Mouse (Mus musculus) limb, embryonic 15.5 days (tissue): ENCODE measurements around the gene Ctdnep1. TPM values are rescaled to one million over a fixed set of nuclear protein-coding genes. Genes with fewer than 3 reads are reported as not detected.

Experiments
- ATAC-seq: fragments of 200-750 bp; cut with Nextera tagmentation; 2 replicates; pipeline ENCODE4 v1.8.0; 2017; ENCODE audit warnings: low read depth, moderate TSS enrichment; ENCODE audit not compliant: insufficient number of reproducible peaks, low FRiP score, low TSS enrichment
- H3K27ac ChIP-seq: fragments of 300-500 bp; sonication (generic); 2 replicates; pipeline ENCODE4 v1.5.1; 2015; ENCODE audit warnings: moderate library complexity, mild to moderate bottlenecking, inconsistent platforms
- H3K27me3 ChIP-seq: fragments of 300-500 bp; sonication (generic); 2 replicates; pipeline ENCODE4 v1.6.1; 2015; ENCODE audit warnings: inconsistent platforms
- H3K36me3 ChIP-seq: fragments of 300-500 bp; sonication (generic); 2 replicates; pipeline ENCODE4 v1.6.1; 2015; ENCODE audit warnings: inconsistent platforms
- H3K4me1 ChIP-seq: fragments of 300-500 bp; sonication (generic); 2 replicates; pipeline ENCODE4 v1.6.1; 2015; ENCODE audit warnings: inconsistent platforms
- H3K4me2 ChIP-seq: fragments of 300-500 bp; sonication (generic); 2 replicates; pipeline ENCODE4 v1.6.1; 2015; ENCODE audit warnings: mild to moderate bottlenecking, inconsistent platforms
- H3K4me3 ChIP-seq: fragments of 300-500 bp; sonication (generic); 2 replicates; pipeline ENCODE4 v1.5.1; 2015; ENCODE audit warnings: mild to moderate bottlenecking, inconsistent platforms
- H3K9ac ChIP-seq: fragments of 300-500 bp; sonication (generic); 2 replicates; pipeline ENCODE4 v1.6.1; 2015; ENCODE audit warnings: inconsistent platforms
- H3K9me3 ChIP-seq: fragments of 300-500 bp; sonication (generic); 2 replicates; pipeline ENCODE4 v1.6.1; 2016; ENCODE audit warnings: inconsistent platforms
- WGBS: fragments of 180-500 bp; shearing (Covaris S2); methylation state at CpG from one replicate; pipeline ENCODE4 v1.1.7; 2015; 5-methylcytosine and 5-hydroxymethylcytosine counted together
- polyA plus RNA-seq: library from polyadenylated mRNA; unstranded; fragments of >200 nt; fragmentation: Nextera tagmentation; extraction: Ambion mirVana; gene quantifications from 2 replicates; pipeline ENCODE4 v1.2.1, GENCODE M21; 2015

Gene Ctdnep1
- polyA plus RNA-seq, 1 experiment from 2014 or later = 32.0 TPM

DNA sequence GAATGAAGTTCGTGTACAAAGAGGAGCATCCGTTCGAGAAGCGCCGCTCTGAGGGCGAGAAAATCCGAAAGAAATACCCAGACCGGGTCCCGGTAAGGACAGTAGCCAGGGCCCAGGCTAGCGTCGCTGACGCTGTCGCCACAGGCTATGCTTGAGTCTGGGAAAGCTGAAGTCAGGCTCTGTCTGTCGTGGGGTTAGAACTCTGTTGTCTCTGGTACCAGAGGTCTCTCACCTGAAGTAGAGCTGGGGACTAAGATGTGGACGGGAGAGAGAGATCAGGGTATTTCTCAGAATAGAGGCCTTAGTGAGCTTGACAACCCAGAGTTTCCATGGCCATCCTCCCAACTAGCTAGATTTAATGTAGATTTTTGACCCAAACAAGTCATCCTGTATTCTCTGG is 10.8 kb downstream of the Ctdnep1 start:
- Histone ChIP-seq H3K9me3 (no peaks in the 10 kb centered on the region), H3K4me3 (peak overlapping the region; percentile 78), H3K36me3 (peaks cover 54% of the 10 kb centered on the region), H3K4me1 (peaks cover 22% of the 10 kb centered on the region), H3K4me2 (peak overlapping the region; percentile 78), H3K9ac (peak overlapping the region; percentile 85), H3K27ac (peak overlapping the region; percentile 97), H3K27me3 (no peaks in the 10 kb centered on the region)
- under 1% methylated on average over 15 of the region's 15 CpGs for WGBS
- peak; percentile 25; the same call in 1 of the 2 replicates for ATAC-seq

DNA sequence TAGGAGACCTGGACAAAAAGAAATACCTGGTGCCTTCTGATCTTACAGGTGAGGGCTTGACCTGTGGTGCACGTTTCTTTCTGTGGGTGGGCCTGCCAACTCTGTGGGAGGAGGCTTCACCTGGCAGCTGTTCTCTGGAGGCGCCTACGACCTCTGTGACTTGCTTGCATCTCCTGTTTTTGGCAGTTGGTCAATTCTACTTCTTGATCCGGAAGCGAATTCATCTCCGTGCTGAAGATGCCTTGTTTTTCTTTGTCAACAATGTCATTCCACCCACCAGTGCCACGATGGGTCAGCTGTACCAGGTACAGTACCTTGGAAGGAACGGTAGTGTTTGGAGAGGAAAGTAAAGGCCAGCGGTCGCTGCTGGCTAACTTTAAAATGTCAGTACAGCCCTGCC is 11.4 kb downstream of the Ctdnep1 start:
- Histone ChIP-seq H3K27ac (peak overlapping the region; percentile 18; the same call in 1 of the 2 replicates), H3K36me3 (peaks cover 47% of the 10 kb centered on the region), H3K9me3 (no peaks in the 10 kb centered on the region), H3K27me3 (no peaks in the 10 kb centered on the region), H3K4me2 (peak overlapping the region; percentile 78), H3K4me1 (peaks cover 26% of the 10 kb centered on the region), H3K9ac (peak overlapping the region; percentile 7; the same call in 1 of the 2 replicates), H3K4me3 (peak overlapping the region; percentile 78)
- no peak for ATAC-seq
- WGBS = 77% methylated on average over 10 of the region's 10 CpGs

DNA sequence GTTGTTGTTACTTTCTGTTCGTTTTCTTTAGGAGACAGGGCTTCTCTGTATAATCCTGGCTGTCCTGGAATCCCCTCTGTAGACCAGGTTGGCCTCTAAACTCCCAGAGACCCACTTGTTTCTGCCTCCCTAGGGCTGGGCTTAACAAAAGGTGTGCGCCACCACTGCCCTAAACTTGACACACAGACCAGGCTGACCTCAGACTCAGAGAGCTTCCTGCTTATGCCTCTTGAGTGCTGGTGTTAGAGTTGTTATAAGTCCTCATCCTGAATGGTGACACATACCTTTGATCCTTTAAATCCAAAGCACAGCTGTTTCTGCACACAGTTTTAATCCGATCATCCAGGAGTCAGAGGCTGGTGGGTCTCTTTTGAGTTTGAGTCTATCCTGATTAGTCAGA is 12.0 kb downstream of the Ctdnep1 start:
- H3K9ac ChIP-seq = no peak overlapping the region
- no peaks in the 10 kb centered on the region for H3K27me3 ChIP-seq
- H3K4me1 ChIP-seq = peaks cover 31% of the 10 kb centered on the region
- peak overlapping the region; percentile 78 for H3K4me2 ChIP-seq
- ATAC-seq = no peak
- no peaks in the 10 kb centered on the region for H3K9me3 ChIP-seq
- 81% methylated on average over 3 of the region's 3 CpGs for WGBS
- no peak overlapping the region for H3K27ac ChIP-seq
- H3K4me3 ChIP-seq = peak overlapping the region; percentile 78
- H3K36me3 ChIP-seq = peaks cover 42% of the 10 kb centered on the region

DNA sequence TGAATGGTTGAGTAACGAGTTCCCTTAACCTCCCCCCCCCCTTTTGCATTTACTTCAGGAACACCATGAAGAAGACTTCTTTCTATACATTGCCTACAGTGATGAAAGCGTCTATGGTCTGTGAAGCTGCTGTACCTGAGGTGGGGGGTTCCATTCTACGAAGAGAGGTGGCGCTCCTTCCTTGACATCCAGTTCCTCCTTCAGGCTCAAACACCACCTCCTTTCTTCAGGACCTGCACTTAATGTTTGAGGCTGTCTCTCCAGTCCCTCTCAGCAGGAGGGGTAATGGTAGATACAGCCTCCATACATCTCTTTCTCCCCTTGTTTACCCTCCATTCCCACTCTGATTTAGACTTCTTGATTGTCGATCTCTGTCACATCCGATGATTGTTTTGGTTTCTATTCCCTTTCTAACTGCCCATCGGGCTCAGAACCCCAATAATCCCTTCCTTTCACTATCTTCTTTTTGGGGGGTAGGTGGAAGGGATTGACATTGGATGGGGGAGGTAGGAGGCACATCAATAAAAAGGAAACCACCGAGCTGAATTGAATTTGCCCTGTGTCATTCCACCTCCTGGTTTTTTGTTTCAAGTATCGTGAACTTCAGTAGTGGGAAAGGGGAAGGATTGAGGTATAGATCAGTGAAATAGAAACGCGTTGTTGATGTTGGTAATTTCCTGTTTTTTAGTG is 13.6 kb downstream of the Ctdnep1 start:
- ATAC-seq = no peak
- Histone ChIP-seq H3K4me3 (peak overlapping the region; percentile 90; the same call in 1 of the 2 replicates), H3K9ac (no peak overlapping the region), H3K36me3 (peaks cover 41% of the 10 kb centered on the region), H3K27ac (no peak overlapping the region), H3K27me3 (no peaks in the 10 kb centered on the region), H3K4me1 (peaks cover 44% of the 10 kb centered on the region), H3K9me3 (no peaks in the 10 kb centered on the region), H3K4me2 (peak overlapping the region; percentile 32; the same call in 1 of the 2 replicates)
- 79% methylated on average over 11 of the region's 11 CpGs for WGBS

- H3K27me3 ChIP-seq = no peaks in the 10 kb centered on the region
- H3K9ac ChIP-seq = peak within 1 kb of the TSS; percentile 93
- no peaks in the 10 kb centered on the region for H3K9me3 ChIP-seq
- peak within 1 kb of the TSS; percentile 90 for H3K4me3 ChIP-seq
- peaks cover 38% of the 10 kb centered on the region for H3K36me3 ChIP-seq
- peak; percentile 86 for ATAC-seq
- peak within 1 kb of the TSS; percentile 99 for H3K27ac ChIP-seq
- H3K4me1 ChIP-seq = peaks cover 43% of the 10 kb centered on the region
- WGBS = under 1% methylated on average over 36 of the region's 36 CpGs
- peak within 1 kb of the TSS; percentile 49 for H3K4me2 ChIP-seq
Observed at GRCm38 (mm10) chr11:69995391-69995960, 14.5 kb downstream of the Ctdnep1 start, which contains the start of gene Phf23. Gene Phf23 (plus strand): TSS chr11:69995777.

DNA sequence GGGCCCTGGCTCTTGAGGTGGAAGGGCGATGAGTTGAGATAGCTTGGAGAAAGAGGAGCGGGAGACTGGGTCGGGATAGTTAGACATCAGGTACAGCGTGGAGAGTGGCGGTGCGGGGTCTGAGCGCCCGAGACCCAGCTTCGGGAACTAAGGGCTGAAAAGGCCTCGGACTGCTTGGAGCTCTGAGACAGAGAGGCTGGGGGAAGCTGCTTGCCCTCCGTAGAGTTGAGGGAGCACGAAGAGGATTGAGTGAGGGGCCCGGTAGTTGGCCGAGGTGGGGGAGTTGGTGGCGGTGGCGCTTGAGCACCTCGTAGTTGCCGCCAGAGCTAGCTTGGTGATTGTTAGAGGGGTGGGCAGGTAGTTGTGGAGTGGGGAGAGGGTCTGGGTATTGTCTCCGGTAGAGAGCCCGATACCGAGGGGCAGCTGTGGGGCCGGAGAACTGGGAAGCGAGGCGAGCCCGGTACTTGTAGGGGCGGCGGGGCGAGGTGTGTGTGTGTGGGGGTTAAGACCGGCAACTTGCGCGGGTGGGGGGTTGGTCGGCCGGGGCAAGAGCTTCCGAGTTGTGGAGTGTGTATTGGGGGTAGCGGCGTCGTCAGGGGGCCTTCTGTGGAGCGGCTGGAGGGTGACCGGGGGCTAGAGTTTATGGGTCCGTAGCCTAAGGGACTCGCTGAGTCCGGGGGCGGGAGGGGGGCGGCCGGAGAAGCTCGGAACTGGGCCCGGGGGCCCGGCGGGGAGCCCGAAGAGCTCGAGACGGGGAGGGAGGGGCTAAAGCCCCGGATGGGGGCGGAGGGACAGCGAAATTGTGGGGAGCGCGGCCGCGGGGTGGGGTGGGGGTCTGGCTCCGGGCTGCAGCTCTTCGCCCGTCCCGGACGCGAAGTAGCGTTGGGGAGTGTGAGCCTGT is 15.5 kb downstream of the Ctdnep1 start:
- Histone ChIP-seq H3K4me3 (peak overlapping the region; percentile 90), H3K9ac (peak overlapping the region; percentile 93), H3K9me3 (no peaks in the 10 kb centered on the region), H3K36me3 (peaks cover 38% of the 10 kb centered on the region), H3K4me2 (peak overlapping the region; percentile 49), H3K4me1 (peaks cover 45% of the 10 kb centered on the region), H3K27me3 (no peaks in the 10 kb centered on the region), H3K27ac (peak overlapping the region; percentile 99)
- 1% methylated on average over 60 of the region's 66 CpGs for WGBS
- no peak; the same call in none of the 2 replicates for ATAC-seq

GRCm38 (mm10) chr11:69997070-69997509 is 16.1 kb downstream of the Ctdnep1 start:
- Histone ChIP-seq H3K27me3 (no peaks in the 10 kb centered on the region), H3K9me3 (no peaks in the 10 kb centered on the region), H3K4me1 (peaks cover 52% of the 10 kb centered on the region), H3K4me2 (peak overlapping the region; percentile 49), H3K9ac (peak overlapping the region; percentile 93), H3K27ac (peak overlapping the region; percentile 99), H3K36me3 (peaks cover 41% of the 10 kb centered on the region), H3K4me3 (peak overlapping the region; percentile 90)
- ATAC-seq = peak; percentile 49
- WGBS = under 1% methylated on average over 39 of the region's 44 CpGs

DNA sequence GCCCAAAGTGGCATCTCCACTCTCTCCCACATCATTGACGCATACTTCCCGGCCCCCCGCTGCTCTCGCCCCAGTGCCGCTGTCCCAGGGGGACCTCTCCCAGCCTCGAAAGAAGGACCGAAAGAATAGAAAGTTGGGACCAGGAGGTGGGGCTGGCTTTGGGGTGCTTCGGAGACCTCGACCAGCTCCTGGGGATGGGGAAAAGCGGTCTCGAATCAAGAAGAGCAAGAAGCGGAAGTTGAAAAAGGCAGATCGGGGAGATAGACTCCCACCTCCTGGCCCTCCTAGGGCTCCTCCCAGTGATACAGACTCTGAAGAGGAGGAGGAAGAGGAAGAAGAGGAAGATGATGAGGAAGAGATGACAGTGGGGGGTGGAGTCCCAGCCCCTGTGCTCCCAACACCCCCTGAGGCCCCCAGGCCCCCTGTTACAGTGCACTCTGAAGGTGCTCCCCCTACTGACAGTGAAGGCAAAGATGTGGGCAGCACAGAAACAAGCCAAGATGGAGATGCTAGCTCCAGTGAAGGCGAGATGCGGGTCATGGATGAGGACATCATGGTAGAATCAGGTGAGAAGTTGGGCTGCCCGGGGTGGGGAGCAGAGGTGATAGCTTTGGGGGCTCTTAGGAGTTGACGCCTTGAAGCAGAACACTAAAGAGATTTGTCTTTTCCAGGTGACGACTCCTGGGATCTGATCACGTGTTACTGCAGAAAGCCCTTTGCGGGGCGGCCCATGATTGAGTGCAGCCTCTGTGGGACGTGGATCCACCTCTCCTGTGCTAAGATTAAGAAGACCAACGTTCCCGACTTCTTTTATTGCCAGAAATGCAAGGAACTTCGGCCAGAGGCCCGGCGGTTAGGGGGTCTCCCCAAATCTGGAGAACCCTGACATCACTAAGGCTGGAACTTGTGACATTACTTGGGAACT is 17.9 kb downstream of the Ctdnep1 start:
- Histone ChIP-seq H3K9ac (no peak overlapping the region), H3K27me3 (no peaks in the 10 kb centered on the region), H3K27ac (peak overlapping the region; percentile 98; the same call in 1 of the 2 replicates), H3K4me1 (peaks cover 54% of the 10 kb centered on the region), H3K4me3 (no peak overlapping the region), H3K4me2 (no peak overlapping the region), H3K36me3 (peaks cover 35% of the 10 kb centered on the region), H3K9me3 (no peaks in the 10 kb centered on the region)
- WGBS = 88% methylated on average over 27 of the region's 27 CpGs
- ATAC-seq = no peak

DNA sequence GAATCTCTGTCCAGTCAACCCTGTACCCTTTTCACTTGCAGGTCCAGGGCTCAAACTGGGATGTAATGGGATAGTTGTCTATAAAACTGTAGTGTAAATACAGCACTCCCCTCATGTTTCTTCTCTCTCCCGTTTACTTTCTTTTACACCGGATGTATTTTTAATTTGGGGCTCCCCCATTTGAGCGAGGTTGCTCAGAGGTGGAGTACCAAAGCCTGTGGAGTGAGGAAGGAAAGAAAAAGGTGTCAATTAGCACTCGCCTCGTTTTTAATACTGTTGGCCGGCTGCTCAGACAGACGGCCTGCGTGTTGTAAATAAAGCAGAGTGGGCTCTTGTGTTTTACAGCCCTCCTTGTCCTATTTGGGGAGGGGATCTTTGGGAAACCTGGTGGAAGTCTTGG is 18.7 kb downstream of the Ctdnep1 start:
- Histone ChIP-seq H3K4me2 (no peak overlapping the region), H3K9me3 (no peaks in the 10 kb centered on the region), H3K36me3 (peaks cover 30% of the 10 kb centered on the region), H3K9ac (no peak overlapping the region), H3K4me3 (peak overlapping the region; percentile 88; the same call in 1 of the 2 replicates), H3K27ac (peak overlapping the region; percentile 98), H3K27me3 (no peaks in the 10 kb centered on the region), H3K4me1 (peaks cover 57% of the 10 kb centered on the region)
- WGBS = 70% methylated on average over 8 of the region's 8 CpGs
- ATAC-seq = no peak

- peak; percentile 57 for ATAC-seq
- H3K36me3 ChIP-seq = peaks cover 36% of the 10 kb centered on the region
- peaks cover 58% of the 10 kb centered on the region for H3K4me1 ChIP-seq
- H3K4me3 ChIP-seq = peak within 1 kb of the TSS; percentile 88
- peak within 1 kb of the TSS; percentile 67 for H3K4me2 ChIP-seq
- peak within 1 kb of the TSS; percentile 83 for H3K9ac ChIP-seq
- H3K27ac ChIP-seq = peak within 1 kb of the TSS; percentile 98
- under 1% methylated on average over 47 of the region's 48 CpGs for WGBS
- H3K27me3 ChIP-seq = no peaks in the 10 kb centered on the region
- no peaks in the 10 kb centered on the region for H3K9me3 ChIP-seq
Observed at GRCm38 (mm10) chr11:70000396-70000898, 19.5 kb downstream of the Ctdnep1 start, which contains the start of gene Dvl2. Gene Dvl2 (plus strand): TSS chr11:70000595.
